Mouse (Mus musculus) E14TG2a.4 (cell line): ENCODE data around the gene Msh4.

ENCODE experiments used
- CTCF ChIP-seq: conservative IDR thresholded peaks from 2 replicates; pipeline ENCODE4 v1.5.1; 2014; ENCODE audit warnings: low read length
- NANOG ChIP-seq: IDR thresholded peaks from 2 replicates; pipeline ENCODE4 v1.6.1; 2014; ENCODE audit warnings: borderline replicate concordance, low read length, mixed read lengths
- POU5F1 ChIP-seq: IDR thresholded peaks from 2 replicates; pipeline ENCODE4 v1.6.1; 2014; ENCODE audit warnings: low read length, borderline replicate concordance

DNA sequence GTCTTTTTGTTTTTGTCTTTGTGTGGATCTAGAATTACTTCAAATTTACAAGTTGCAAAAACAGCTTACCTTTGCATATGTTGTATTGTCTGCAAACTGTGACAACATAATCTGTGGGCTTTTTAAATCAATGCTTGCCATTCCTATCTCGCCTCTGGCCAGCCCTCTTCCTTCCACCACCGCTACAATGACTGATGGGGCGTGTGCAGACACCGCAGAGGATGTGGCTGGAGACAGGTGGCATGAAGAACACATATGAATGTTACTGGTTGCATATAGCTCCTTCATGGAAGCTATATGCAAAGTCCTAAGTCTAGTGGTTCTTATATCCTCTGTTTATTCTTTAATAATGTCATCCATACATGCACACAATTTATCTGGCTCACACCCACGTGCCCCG, 8.7 kb downstream of the Msh4 start:
- no peak for TF ChIP-seq CTCF
- no peak for TF ChIP-seq POU5F1
- TF ChIP-seq NANOG: no peak
